Mouse (Mus musculus) midbrain, embryonic 12.5 days (tissue): ENCODE results near the gene Ttll1. TPM values are rescaled to one million over a fixed set of nuclear protein-coding genes. Genes with fewer than 3 reads are reported as not detected.
A peak's percentile ranks its signal among the peaks of the same experiment; 100 is the strongest.
"Not testable (repeated sequence)": the region's sequence is repeated elsewhere in the genome, so short reads cannot be mapped to it uniquely, and the experiment has no call there.

ENCODE experiments used
- ATAC-seq: fragments of 200-750 bp; cut with Nextera tagmentation; 2 replicates; pipeline ENCODE4 v1.8.0; 2017; ENCODE audit warnings: low read depth, moderate TSS enrichment, moderate library complexity; ENCODE audit not compliant: low FRiP score
- H3K27ac ChIP-seq: fragments of 300-500 bp; sonication (generic); replicated peaks from 2 replicates; pipeline ENCODE4 v1.5.1; 2016; ENCODE audit warnings: mild to moderate bottlenecking
- H3K27me3 ChIP-seq: fragments of 300-500 bp; sonication (generic); 2 replicates; pipeline ENCODE4 v1.6.1; 2016; ENCODE audit warnings: mild to moderate bottlenecking
- H3K36me3 ChIP-seq: fragments of 300-500 bp; sonication (generic); 2 replicates; pipeline ENCODE4 v1.6.1; 2016
- H3K4me1 ChIP-seq: fragments of 300-500 bp; sonication (generic); 2 replicates; pipeline ENCODE4 v1.6.1; 2016
- H3K4me2 ChIP-seq: fragments of 300-500 bp; sonication (generic); replicated peaks from 2 replicates; pipeline ENCODE4 v1.6.1; 2016; ENCODE audit warnings: mild to moderate bottlenecking, moderate library complexity
- H3K4me3 ChIP-seq: fragments of 300-500 bp; sonication (generic); 2 replicates; pipeline ENCODE4 v1.5.1; 2016; ENCODE audit warnings: mild to moderate bottlenecking
- H3K9ac ChIP-seq: fragments of 300-500 bp; sonication (generic); replicated peaks from 2 replicates; pipeline ENCODE4 v1.6.1; 2016; ENCODE audit warnings: mild to moderate bottlenecking, moderate library complexity
- H3K9me3 ChIP-seq: fragments of 300-500 bp; sonication (generic); 2 replicates; pipeline ENCODE4 v1.6.1; 2016; ENCODE audit warnings: mild to moderate bottlenecking
- WGBS: fragments of 180-500 bp; shearing (Covaris S2); methylation state at CpG from one replicate; pipeline ENCODE4 v1.1.7; 2016; 5-methylcytosine and 5-hydroxymethylcytosine counted together
- polyA plus RNA-seq: library from polyadenylated mRNA; unstranded; fragments of >200 nt; fragmentation: Nextera tagmentation; extraction: Ambion mirVana; gene quantifications from 2 replicates; pipeline ENCODE4 v1.2.1, GENCODE M21; 2016

Ttll1 gene
- polyA plus RNA-seq, 1 experiment from 2014 or later: 63.2 TPM

- no peak overlapping the region for H3K4me3 ChIP-seq
- no peaks in the 10 kb centered on the region for H3K36me3 ChIP-seq
- ATAC-seq: no peak
- peaks cover 9% of the 10 kb centered on the region for H3K4me1 ChIP-seq
- WGBS: 84% methylated on average over 6 of the region's 6 CpGs
- no peak overlapping the region for H3K9ac ChIP-seq
- H3K4me2 ChIP-seq: no peak overlapping the region
- H3K9me3 ChIP-seq: no peaks in the 10 kb centered on the region
- H3K27me3 ChIP-seq: peaks cover 21% of the 10 kb centered on the region
- H3K27ac ChIP-seq: no peak overlapping the region
These were observed 10.2 kb upstream of the Ttll1 start for GRCm38 (mm10) chr15:83520861-83521382.

DNA sequence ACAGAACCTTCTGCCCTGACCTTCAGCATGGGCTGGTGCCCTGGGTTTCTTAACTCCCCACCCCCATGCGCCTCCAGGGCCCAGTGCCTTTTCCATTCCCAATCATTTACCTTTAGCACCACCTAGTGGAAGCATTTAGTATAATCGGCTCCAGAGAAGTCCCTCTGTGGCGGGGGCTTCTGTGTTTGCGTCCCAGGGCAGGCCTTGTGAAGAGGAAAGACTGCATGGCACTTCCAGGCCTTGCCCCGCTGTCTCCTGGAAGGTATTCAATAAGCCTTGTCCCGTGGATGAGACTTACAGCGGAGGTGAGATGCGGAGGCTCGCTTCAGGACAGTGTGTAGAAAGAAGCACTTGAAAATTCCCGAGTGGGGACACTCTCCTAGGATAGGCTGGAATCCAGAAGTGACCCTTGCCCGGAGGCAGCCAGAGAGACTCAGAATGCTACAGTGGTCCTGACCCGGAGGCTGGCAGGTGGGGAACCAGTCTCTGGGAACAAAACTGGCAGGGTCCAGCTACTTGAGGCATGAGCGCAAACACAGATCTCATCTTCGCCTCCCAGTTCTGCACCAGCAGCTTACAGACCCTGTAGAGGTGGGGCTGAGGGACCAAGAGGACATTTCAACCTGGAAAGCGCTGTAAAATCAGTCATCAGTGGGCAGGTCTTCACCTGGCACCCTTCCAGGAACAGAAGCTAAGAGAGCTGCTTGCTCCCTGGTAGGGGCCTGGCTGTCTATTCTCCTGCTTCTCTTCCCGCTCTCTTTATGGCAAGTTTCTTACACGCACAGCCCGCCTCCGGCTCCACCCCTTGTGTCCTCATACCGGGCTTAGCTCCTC, 7.7 kb upstream of the Ttll1 start:
- ATAC-seq: peak; percentile 47; the same call in 1 of the 2 replicates
- Histone ChIP-seq H3K36me3 (no peaks in the 10 kb centered on the region), H3K4me1 (peaks cover 4% of the 10 kb centered on the region), H3K27me3 (peaks cover under 1% of the 10 kb centered on the region; the same call in 1 of the 2 replicates), H3K9ac (no peak overlapping the region), H3K4me3 (no peak overlapping the region), H3K27ac (no peak overlapping the region), H3K9me3 (no peaks in the 10 kb centered on the region), H3K4me2 (peak overlapping the region; percentile 27; the same call in 1 of the 2 replicates)
- 37% methylated on average over 20 of the region's 20 CpGs for WGBS

- no peak for ATAC-seq
- Histone ChIP-seq H3K27ac (no peak overlapping the region), H3K27me3 (peaks cover 5% of the 10 kb centered on the region; the same call in 1 of the 2 replicates), H3K9me3 (no peaks in the 10 kb centered on the region), H3K4me3 (no peak overlapping the region), H3K4me2 (no peak overlapping the region), H3K4me1 (peaks cover 2% of the 10 kb centered on the region; the same call in 1 of the 2 replicates), H3K36me3 (no peaks in the 10 kb centered on the region), H3K9ac (no peak overlapping the region)
- 68% methylated on average over 5 of the region's 5 CpGs for WGBS
These were observed 4.3 kb upstream of the Ttll1 start for GRCm38 (mm10) chr15:83515018-83515417.

- no peak overlapping the region for H3K4me3 ChIP-seq
- ATAC-seq: no peak
- H3K4me2 ChIP-seq: no peak overlapping the region
- peaks cover 9% of the 10 kb centered on the region for H3K4me1 ChIP-seq
- H3K9ac ChIP-seq: no peak overlapping the region
- H3K36me3 ChIP-seq: no peaks in the 10 kb centered on the region
- WGBS: 77% methylated on average over 13 of the region's 13 CpGs
- H3K27ac ChIP-seq: no peak overlapping the region
- no peaks in the 10 kb centered on the region for H3K9me3 ChIP-seq
- H3K27me3 ChIP-seq: peaks cover 5% of the 10 kb centered on the region; the same call in 1 of the 2 replicates
These were observed 2.0 kb upstream of the Ttll1 start for GRCm38 (mm10) chr15:83512489-83513281.

GRCm38 (mm10) chr15:83509950-83510804, 516 bp downstream of the Ttll1 start:
- peaks cover 5% of the 10 kb centered on the region; the same call in 1 of the 2 replicates for H3K27me3 ChIP-seq
- peak; percentile 88 for ATAC-seq
- peak overlapping the region; percentile 76 for H3K4me2 ChIP-seq
- peak overlapping the region; percentile 67 for H3K4me3 ChIP-seq
- peaks cover 10% of the 10 kb centered on the region; the same call in 1 of the 2 replicates for H3K36me3 ChIP-seq
- WGBS: 24% methylated on average over 17 of the region's 17 CpGs
- no peaks in the 10 kb centered on the region for H3K9me3 ChIP-seq
- H3K4me1 ChIP-seq: peaks cover 9% of the 10 kb centered on the region
- peak overlapping the region; percentile 69 for H3K9ac ChIP-seq
- peak overlapping the region; percentile 85 for H3K27ac ChIP-seq

GRCm38 (mm10) chr15:83501483-83501882, 9.2 kb downstream of the Ttll1 start:
- peaks cover 87% of the 10 kb centered on the region for H3K36me3 ChIP-seq
- not testable (repeated sequence) for H3K4me3 ChIP-seq, H3K9me3 ChIP-seq, H3K27ac ChIP-seq, ATAC-seq, H3K4me1 ChIP-seq, H3K9ac ChIP-seq, H3K27me3 ChIP-seq, H3K4me2 ChIP-seq
- WGBS: 83% methylated on average over 6 of the region's 6 CpGs

GRCm38 (mm10) chr15:83500352-83500751, 10.3 kb downstream of the Ttll1 start:
- Histone ChIP-seq H3K4me2 (no peak overlapping the region), H3K9me3 (no peaks in the 10 kb centered on the region), H3K27ac (no peak overlapping the region), H3K4me3 (no peak overlapping the region), H3K27me3 (no peaks in the 10 kb centered on the region), H3K9ac (no peak overlapping the region), H3K4me1 (no peaks in the 10 kb centered on the region), H3K36me3 (peaks cover 89% of the 10 kb centered on the region)
- ATAC-seq: no peak
- WGBS: 69% methylated on average over 3 of the region's 3 CpGs

GRCm38 (mm10) chr15:83499211-83499755, 11.4 kb downstream of the Ttll1 start:
- H3K36me3 ChIP-seq: peaks cover 91% of the 10 kb centered on the region
- H3K4me3 ChIP-seq: no peak overlapping the region
- 93% methylated on average over 10 of the region's 10 CpGs for WGBS
- no peak for ATAC-seq
- no peaks in the 10 kb centered on the region for H3K9me3 ChIP-seq
- H3K27me3 ChIP-seq: no peaks in the 10 kb centered on the region
- no peak overlapping the region for H3K9ac ChIP-seq
- no peak overlapping the region for H3K4me2 ChIP-seq
- H3K27ac ChIP-seq: no peak overlapping the region
- H3K4me1 ChIP-seq: no peaks in the 10 kb centered on the region

GRCm38 (mm10) chr15:83497299-83497698, 13.4 kb downstream of the Ttll1 start:
- no peaks in the 10 kb centered on the region for H3K4me1 ChIP-seq
- no peak overlapping the region for H3K4me2 ChIP-seq
- H3K36me3 ChIP-seq: peaks cover 96% of the 10 kb centered on the region
- H3K9me3 ChIP-seq: no peaks in the 10 kb centered on the region
- H3K27me3 ChIP-seq: no peaks in the 10 kb centered on the region
- H3K9ac ChIP-seq: no peak overlapping the region
- ATAC-seq: no peak
- no peak overlapping the region for H3K27ac ChIP-seq
- 95% methylated on average over 6 of the region's 6 CpGs for WGBS
- no peak overlapping the region for H3K4me3 ChIP-seq

DNA sequence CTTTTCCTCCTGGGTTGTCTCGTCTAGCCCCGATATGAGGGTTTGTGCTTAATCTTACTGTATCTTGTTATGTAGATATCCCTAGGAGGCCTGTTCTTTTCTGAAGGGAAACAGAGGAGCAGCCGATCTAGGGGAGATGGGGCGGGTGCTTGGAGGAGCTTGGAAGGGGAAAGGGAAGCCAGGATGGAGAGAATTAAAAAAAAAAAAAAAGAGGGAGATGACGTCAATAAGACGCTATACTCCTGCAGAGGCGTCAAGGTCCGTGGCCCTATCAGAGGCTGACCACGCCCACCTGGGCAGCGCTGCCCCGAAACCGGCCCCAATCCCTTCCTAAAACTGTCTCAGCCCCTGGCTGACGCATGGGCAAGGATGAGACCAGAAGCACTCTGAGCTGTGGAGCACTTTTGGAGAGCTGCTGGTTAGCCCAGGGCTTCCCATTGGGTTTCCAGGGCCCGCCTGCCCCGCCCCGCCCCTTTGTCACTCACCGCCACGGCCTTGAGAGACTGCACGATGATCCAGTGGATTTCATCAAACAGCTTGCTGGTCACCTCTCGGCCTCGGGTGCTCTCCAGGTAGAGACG, 14.8 kb downstream of the Ttll1 start:
- H3K9me3 ChIP-seq: no peaks in the 10 kb centered on the region
- peaks cover 97% of the 10 kb centered on the region for H3K36me3 ChIP-seq
- no peak overlapping the region for H3K4me3 ChIP-seq
- H3K27ac ChIP-seq: no peak overlapping the region
- 75% methylated on average over 22 of the region's 22 CpGs for WGBS
- no peaks in the 10 kb centered on the region for H3K4me1 ChIP-seq
- no peak overlapping the region for H3K9ac ChIP-seq
- ATAC-seq: no peak
- H3K4me2 ChIP-seq: no peak overlapping the region
- H3K27me3 ChIP-seq: no peaks in the 10 kb centered on the region

- H3K27me3 ChIP-seq: no peaks in the 10 kb centered on the region
- no peak overlapping the region for H3K27ac ChIP-seq
- H3K9me3 ChIP-seq: no peaks in the 10 kb centered on the region
- no peaks in the 10 kb centered on the region for H3K4me1 ChIP-seq
- no peak overlapping the region for H3K4me2 ChIP-seq
- 92% methylated on average over 3 of the region's 3 CpGs for WGBS
- no peak for ATAC-seq
- no peak overlapping the region for H3K9ac ChIP-seq
- H3K4me3 ChIP-seq: no peak overlapping the region
- peaks cover 97% of the 10 kb centered on the region for H3K36me3 ChIP-seq
These were observed 15.5 kb downstream of the Ttll1 start for GRCm38 (mm10) chr15:83495195-83495594.
